Mouse (Mus musculus): ENCODE results near the gene Gm10663.

GRCm38 (mm10) chr8:65112092-65112491 lies 37.3 kb downstream of the Gm10663 start:
- TF ChIP-seq GATA1 (IDR thresholded peaks at IDR 0.05; ENCODE audit: borderline replicate concordance, low read length): no peak
- no peak for TF ChIP-seq FLI1 (IDR thresholded peaks at IDR 0.05; ENCODE audit: low read length)

Data from megakaryocyte, embryonic 14.5 days (primary cell).